Mouse (Mus musculus) heart, adult 11 months (tissue): ENCODE measurements at regions not wholly inside any gene's neighbourhood (a gene's known extent, or its start where the extent isn't known, plus 50 kb on each side); places are given as distances from the start of the nearest gene placed in this dataset.

ENCODE experiments used
- DNase-seq: peaks from one replicate; pipeline ENCODE4 v3.0.0; 2022

DNA sequence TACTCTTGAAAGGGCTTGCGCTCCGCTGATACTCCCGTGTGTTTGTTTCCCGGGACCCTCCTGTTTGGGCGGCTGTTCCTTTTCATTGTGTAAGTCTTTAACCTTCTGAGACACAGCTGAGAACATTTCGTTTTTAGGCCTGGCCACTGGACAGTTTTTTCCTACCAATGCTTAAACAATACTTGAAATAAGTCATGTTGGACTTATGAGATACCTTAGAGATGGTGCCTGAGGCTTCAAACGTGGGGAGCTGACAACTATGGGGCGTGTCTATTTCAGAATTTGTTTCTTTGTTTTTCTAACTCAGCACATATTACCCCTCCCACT is 78.9 kb upstream of the Otx2 start:
- peak; percentile 41 for DNase-seq

DNA sequence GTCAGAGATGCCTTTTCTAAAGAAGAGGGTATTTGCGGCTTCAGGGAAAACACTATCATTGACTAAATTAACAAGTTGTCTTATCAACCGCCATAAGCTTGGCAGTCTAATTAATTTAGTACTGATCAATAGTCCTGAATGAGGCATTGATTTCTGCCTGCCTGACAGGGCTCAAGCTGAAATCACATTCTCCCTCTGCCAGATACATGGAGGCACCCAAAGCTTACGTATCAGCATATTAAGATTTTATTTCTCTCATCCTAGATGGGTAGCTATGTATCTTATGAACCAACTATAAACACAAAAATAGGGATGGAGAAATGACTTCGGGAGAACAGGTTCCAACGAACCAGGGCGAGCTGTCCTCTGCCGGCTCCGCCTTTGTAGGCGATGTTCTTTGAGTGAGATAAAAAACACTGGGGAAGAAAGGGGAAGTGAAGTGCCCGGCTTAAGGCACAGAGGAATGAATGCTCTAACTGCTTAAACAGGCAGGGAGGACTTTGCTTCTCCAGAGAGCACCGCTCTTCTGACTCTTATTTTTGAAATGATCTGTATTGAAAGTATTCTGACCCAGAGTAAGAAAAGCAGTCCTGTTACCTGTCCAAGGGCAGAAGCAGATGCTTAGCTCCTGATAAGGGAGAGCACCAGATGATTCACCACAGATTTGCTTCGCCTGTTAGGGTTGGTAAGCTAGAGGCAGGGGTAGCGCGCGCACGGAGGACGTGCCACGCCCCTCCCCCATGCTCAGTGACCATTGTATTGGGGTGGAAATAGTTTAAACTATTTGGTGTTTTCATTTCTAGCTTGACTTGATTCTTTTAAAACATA is 78.3 kb upstream of the Otx2 start:
- peak; percentile 73 for DNase-seq

DNA sequence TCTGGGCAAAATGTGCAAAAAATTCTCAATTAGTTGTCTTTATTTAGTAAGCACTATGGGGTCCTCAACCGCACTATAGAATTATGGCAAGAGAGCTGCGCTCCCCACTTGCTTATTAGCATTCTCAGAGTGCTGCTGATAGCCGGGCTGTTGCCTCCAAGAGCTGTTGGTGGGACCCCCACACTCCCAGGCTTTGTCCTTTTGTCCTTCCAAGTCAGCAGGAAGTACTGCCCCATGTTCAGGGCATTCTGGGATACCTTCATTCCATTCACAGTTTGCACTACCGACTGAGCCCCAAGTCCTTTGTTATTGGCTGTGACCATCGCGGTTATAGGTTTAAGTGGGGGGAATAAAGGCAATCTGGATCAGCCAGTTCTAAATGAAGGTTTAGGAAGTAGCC is 77.4 kb upstream of the Otx2 start:
- DNase-seq: peak; percentile 69

DNA sequence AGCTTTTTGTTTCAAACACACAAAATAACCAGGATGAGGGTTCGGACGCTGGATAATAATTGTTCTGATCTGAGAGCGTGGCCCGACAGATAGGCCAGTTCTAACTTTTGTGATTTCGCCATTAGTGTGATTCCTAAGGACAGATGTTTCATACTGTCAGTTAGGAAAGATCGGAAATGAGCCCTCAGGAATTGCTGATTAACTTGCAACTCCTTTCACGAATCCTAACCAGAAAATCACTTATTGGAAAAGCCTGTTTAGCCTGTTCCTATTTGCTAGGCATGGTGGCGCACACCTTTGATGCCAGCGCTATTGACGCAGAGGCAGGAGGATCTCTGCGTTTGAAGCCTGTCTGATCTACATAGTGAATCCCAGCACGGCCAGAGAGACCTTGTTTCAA is 75.4 kb upstream of the Otx2 start:
- DNase-seq: peak; percentile 74

DNA sequence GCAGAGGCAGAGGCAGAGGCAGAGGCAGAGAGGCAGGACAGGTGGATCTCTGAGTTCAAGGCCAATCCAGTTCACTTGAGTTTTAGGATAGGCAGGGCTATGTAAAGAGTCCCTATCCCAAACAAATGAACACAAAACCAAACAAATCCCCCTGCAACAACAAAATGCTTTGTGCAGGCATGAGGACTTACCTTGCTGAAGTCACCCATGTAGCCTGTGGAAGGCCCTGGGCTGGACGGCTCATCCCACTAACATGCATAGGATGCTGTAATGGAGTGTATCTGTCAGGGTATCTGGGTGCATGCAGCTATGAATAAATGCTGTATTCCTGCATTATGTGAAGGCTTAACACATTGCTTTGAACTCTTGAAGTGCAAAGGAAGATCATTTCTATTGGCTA is 74.3 kb upstream of the Otx2 start:
- DNase-seq: peak; percentile 67

DNA sequence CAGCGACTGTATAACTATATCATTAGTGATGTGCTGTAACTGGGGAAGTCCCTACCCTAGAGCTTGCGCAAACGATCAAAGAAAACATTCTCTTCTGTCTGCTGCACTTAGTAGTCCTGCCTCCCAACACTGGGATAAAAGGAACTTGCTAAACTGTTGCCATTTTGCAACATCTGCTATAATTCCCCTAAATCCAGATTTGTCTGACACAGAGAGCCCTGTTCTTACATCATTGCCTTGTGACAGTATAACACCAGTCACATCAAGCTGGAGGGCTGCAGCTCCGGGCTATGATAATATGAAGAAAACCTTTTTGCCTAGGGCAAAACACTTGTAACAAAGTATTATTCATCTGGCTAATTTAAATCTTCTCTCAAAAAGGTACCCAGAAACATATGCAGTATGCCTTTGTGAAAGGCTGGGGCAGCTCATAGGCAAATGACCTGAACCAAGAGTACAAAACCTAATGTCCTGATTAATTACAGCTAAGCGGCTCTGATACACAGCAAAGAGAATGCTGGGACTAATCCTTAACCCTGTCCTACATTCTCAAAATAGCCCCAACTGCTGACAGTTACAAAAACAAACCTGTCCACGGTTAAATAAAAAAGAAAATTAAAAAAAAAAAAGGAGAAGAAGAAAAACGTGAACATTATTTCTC is 67.5 kb upstream of the Otx2 start:
- DNase-seq: peak; percentile 55

DNA sequence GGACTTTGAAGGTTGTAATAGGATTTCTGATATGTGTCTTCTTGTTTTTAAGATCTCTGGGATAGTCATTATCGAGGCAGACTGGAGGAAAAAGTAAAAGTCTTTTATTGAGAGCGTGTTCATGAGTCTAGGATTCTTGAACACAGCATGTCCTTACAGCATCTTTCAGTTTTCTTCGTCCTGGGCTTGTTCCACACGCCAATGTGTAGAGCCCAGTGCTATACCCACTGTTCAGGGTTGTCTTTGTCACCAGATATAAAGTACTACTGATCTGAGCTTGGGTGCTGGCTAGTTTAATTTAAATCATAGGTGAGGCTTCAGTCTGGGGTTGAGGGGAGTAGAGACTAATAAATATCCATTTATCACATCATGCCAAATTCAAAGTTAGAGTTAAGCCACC is 65.5 kb upstream of the Otx2 start:
- no peak for DNase-seq

DNA sequence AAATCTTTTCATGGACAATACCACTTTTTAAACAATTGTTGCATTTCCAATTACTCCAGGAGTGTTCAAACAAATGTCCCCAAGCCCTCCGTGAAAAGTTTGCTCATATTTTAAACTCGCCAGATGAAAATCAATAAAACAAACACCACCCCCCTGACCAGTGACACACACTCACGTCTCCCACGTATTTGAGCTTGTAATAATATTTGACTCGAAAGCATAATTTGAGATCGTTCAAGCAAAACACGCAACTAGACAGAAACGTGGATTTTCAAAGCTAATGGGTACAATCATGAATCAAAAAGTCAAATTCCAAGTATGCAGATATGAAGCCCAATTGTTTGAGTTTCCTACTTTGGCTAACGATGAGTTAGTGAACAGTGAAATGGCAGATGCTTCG is 65.0 kb upstream of the Otx2 start:
- no peak for DNase-seq

DNA sequence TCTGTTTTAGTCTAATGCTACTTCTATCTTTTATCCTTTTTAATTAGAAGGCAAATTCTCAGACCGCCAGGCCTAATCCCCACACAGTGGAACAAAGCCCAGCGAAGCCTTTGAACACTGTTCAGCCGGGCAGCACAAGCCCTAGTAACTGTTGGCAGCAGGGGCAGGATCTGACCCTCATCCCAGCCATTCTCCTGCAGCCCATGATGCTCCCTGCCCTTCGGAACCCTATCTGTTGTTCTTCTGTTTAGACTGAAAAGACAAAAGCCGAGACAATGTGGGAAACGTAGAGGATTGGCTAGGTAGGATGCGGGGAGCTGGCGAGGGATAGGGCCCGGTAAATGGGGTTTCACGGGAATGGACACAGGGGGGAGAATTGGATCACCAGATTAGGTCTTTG is 64.6 kb upstream of the Otx2 start:
- peak; percentile 63 for DNase-seq

DNA sequence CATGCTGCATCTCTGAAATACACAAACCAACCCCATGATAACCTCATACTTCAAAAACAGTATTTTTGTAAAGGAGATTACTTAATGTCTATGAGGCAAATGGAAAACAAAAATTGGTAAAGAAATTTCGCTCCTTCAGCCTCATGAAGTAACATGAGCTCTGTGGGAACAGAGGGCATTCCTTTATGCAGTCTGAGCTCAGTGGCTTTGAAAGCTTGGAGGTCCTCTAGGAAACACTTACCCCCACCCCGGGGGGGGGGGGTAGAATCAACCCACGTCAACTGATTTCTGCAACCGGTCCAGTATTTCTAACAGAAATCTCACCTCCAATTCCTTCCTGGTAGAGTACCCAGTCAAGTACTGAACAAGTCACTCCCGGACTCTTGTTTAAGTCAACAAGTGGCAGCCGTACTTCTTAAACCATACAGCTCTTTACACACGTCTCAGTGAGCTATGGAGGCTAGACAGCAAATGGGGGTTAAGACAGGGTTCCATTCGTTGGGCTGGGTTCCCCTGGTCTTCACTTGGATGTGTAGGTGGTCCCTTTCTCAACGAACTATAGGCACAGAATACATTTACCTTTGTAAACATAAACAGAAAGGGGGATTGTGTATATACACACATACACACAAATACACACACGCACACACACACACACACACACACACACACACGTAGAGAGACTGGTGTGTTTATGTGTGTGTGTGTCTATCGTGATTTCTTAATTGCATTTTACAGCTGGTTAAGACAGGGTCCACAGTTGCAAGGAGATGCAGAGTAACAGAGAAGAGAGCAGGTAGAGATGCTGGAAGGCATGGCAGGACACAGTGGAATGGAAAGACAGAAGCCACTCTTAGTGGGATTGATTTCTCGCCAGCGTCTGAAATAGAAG is 63.6 kb upstream of the Otx2 start:
- peak; percentile 55 for DNase-seq

DNA sequence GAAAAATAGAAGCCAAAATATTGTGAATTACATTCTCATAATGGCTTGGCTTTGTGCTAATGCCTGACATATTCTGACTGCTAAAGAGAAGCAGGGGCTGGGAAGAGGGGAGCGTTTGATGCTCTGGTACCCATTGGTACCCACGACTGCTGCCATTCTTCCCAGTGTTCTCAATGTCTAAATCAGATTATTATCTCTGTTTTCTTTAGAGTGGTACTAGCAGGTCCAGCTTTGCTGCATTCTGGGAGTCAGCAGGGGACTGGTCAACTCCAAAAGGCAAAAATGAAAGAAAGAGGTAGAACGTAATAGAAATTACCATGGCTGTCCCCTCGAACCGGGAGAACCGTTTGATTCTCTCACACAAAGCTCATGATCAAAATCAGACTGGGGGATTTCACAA is 62.6 kb upstream of the Otx2 start:
- peak; percentile 4 for DNase-seq

DNA sequence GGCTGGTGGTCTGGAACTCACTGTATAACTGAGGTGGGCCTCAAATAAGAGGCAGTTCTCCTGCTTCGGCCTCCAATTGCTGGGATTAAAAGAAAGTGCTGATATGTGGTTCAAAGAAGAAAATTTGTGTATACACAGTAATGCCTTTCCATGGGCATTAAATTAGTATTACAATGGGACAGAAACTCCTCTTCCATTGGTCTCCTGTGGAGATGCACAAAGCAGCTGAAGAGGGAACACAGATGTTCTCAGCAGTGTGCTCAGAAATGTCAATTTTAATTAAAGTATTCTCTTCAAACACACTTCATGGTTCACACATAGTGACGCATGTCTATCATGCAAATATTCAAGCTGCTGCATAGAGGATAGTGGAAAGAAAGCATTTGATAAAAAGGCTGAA is 56.4 kb upstream of the Otx2 start:
- DNase-seq: no peak
